Mouse (Mus musculus): ENCODE results near the gene Ascc1.
"Not testable (repeated sequence)": the region's sequence is repeated elsewhere in the genome, so short reads cannot be mapped to it uniquely, and the experiment has no call there.

Ascc1 gene

DNA sequence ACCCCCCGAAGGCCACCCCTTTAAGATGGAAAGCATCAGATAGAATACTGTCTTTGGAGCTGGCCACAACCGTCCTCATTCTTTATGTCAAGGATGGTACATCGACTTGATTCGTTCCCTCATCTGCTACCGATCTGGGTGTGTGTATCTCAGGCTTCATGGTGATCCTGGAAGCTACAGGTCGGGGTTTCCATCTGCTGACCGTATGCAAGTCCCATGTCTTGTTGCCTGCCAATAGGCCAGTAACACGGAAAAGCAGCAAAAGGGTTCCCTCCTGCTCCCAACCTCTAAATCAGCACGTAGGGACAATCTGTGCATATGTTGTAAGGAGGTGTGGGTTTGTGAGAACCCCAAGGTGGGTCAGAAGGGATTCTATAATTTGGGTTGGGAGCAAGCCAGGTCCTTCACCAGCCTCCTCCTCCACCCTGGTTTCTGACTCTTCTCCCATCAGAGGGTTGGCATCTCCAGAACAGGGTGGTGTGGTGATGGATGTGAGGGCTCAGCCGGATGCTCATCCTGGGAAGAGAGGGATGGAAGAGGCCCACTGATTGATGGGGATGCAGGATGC lies 108.4 kb downstream of the Ascc1 start:
- DNase-seq (ENCODE audit: extremely low read depth, low read depth), result no peak

DNA sequence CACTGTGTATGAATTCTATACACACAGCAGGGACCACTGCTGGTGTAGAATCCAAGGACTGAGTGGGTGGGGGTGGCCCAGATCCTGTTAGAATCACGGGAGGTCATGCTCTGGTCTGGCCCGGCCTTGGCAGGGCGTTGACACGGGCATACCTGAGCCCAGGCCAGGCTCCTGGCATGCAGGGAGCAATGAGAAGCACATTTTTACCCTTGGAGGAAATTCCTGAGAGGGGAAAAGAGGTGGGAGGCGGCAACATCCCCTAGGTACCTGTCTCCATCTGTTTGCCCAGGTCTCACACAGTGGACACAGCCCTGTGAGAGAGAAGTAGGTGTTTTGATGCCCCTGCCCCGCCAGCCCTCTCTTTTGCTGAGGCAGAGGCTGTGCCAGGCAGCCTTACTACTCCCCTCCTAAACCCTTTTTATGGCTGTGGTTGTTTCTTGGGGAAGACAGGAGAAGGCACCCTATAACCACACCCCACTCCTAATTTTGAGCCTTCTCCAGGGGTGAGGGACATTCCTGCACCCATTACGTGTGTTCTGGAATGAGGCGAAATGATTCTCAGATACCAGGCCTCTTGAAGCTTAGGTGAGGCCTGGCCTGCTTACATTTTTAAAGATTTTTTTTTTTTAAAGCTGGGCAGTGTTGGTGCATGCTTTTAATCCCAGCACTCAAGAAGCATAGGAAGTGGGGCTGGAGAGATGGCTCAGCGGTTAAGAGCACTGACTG lies 111.5 kb downstream of the Ascc1 start:
- no peak for DNase-seq (ENCODE audit: extremely low read depth, low read depth)

DNA sequence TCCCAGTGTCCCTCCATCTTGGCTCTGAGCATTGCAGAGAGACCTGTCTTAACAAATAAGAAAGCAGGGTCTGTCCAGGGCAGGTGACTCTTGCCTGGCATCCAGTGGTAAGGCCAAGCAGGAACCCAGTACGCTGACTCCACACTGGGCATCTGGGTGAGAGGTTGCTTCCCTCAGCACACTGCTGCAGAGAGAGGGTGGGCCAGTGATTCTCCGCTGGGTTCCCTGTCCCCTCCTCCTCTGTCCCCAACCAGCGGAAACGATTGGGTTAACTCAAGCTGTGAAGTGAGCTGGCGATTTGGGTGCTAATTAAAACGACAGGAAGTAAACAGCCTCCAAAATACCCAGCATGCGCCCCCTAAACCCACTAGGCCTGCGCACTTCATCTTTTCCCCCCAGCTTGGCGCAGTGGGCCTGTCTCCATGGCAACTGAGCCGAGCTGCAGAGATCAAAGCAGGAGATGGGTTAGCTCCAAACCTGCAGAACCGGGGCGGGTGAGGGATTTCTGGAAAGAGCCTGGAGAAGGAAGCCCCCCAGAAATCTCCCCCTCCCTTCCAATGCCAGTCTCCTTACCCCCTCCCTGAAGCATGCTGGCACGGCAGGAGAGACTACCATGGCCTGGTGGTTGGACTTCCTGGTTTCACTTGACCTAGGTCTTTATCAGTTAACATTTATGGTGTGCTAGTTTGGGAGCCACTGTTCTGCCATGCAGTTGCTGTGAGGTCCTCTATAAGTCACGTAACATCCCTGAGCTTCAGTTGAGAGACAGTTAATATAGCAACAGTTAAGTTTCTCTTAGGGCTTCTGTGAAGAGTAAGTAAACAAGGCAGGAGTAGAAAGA lies 113.0 kb downstream of the Ascc1 start:
- DNase-seq (ENCODE audit: extremely low read depth, low read depth), result no peak

DNA sequence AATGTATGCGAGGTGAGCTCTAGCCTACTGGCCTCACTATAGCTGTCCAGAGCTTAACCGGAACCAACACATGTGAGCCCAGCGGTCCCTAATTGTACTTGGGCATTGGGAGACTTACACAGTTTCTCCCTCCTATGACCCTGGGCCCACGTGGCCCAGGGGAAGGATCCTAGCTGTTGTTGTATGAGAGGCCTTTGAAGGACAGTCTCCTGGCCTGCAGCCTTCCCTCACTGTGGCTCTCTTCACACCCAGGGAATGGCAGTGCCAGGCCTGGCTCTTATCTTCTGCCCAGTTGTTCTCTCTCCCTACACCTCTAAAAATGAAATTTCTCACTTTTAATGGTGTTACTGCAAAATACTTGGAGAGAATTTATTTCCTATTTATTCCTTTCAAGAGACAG lies 114.4 kb downstream of the Ascc1 start:
- DNase-seq (ENCODE audit: extremely low read depth, low read depth), result no peak

DNA sequence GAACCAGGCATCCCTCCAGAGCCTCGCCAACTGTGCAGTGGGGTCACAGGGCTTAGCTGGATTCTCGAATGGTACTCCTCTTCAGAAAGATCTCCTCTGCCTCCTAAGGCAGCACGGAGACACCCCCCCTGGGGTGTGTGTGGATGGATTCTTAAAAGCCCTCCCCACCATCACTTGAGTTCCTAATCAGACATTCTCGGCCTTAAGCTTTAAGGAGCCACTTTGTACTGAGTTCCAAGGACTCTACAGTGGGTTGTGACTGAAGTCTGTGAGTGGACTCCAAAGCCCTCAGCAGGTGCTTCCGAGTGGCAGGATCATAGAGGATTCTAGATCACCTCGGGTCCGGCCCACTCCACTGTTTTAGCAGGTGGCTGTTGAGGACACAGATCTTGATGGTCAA lies 115.9 kb downstream of the Ascc1 start:
- no peak for DNase-seq (ENCODE audit: extremely low read depth, low read depth)

DNA sequence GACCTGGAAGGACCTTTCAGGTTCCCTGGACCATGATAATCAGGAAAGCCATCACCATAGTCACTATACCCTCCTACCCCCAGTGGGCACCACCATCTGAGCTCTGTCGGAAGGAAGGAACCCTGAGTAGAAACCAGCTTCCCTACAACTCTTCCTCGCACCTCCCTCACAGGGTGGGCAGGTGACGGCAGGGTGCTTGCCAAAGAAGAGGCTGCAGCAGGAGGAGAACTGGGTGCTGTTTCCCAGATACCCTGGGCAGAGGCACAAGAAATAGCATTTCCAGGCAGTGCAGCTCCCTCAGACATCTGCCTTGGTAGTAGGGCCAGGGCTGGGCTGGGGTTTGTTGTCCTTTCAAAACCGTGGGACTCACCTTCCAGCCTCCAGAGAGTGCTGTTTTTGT lies 118.0 kb downstream of the Ascc1 start:
- DNase-seq (ENCODE audit: extremely low read depth, low read depth), result no peak

DNA sequence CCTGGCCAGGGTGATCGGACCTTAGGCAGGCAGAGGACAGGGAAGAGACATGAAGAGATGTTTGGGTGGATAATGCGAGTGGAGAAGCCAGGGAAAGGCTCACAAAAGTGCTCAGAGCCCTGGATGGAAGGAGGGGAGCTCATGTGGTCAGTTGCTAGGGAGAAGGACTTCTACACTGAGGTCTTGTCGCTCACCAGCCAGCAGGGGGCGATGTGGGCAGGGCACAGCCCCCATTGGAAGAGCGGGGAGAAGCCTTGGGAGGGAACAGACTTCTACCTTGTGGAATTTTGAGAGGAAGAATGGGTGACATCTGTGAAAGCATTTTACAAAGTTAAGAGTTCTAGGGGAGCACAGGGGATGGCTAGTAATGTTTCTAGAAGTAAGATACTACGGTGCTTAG lies 121.5 kb downstream of the Ascc1 start:
- peak; percentile 8 for DNase-seq (ENCODE audit: extremely low read depth, low read depth)

DNA sequence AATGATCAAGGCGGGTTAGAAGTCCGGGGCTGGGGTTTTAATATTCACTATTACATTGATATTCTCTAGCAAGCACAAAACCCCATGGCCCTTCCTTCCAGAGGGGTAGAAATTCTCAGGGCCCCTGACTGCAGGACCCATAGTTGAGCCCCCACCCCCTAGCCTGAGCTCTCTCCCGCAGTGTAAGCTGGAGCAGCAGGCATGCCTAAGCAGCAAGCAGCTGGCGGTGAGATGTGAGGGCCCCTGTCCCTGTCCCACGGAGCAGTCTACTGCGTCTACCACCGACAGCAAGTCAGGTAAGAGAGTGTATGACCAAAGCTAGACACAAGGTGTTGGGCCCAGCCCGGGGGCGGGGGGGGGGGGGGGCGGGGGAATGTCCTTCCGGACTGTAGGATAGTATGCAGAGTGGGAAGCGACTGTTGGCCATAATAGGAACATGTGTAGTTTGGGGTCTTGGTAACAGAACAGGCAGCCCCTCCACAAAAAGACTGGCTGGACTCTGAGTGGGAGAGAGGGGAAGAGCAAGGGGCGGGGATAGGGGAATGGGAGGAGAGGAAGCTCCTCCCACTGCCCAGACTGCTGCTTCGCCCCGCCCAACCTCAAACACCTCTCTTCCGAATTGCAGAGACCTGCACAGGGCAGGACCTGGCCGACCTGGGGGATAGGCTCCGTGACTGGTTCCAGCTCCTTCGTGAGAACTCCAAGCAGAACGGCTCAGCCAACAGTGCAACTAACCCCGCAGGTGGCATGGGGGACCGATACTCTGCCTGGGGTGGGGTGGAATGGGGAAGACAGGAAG lies 123.1 kb downstream of the Ascc1 start:
- no peak for DNase-seq (ENCODE audit: extremely low read depth, low read depth)

DNA sequence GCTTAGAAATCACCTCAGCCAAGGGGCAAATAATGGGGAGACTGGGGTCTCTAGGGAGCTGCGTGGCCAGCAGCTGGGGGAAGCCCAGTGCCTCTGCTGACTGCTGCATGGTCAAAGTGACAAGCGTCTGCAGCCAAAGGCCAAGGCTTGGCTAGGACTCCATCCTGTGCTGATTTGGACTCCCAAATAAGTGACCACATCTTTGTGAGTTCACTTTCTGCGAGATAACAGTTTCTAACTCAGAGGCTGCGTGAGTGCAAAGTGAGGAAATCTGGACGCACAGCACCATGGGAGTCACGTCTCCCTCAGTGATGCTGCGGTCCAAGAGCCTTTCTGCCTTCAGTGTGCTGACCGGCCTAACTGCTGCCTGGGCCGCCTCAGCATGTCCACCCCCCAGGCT lies 125.7 kb downstream of the Ascc1 start:
- no peak for DNase-seq (ENCODE audit: extremely low read depth, low read depth)

DNA sequence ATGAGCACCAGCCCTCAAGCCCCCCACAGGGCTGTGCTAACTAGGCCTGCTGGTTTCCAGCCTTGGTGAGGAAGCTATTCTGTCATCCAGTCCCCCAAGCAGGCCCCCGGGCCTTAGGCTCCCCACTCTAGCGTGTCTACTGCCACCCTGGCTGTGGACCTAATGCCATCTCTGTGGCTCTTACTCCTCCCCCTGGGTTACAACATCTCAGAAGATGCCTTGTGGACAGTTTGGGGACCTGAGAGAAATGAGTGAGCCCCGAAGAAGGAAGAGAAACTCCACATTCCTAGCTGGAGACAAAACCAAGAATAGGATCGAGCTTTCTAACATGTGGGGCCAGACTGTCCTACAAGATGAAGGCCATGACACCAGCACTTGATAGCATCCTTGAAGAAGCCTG lies 127.9 kb downstream of the Ascc1 start:
- DNase-seq (ENCODE audit: extremely low read depth, low read depth), result no peak

DNA sequence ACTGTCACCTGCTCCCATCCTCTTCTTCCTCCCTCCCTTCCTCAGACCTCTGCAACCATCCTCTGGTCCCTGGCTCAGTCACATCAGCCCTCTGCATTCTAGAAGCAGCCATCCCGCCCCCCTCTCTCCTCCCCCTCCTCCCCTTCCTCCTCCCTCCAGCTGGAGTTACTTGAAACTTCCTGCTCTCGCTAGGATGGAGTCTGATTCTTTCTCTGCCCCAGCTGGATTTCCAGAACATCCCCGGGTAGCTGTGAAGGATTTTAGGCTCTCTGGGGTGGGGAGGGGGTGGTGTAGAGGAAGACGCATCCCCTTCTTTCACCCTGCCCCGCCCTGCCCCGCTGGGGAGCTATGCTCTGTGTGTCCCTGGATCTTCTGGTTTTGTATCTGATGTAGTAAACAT lies 130.9 kb downstream of the Ascc1 start:
- no peak for DNase-seq (ENCODE audit: extremely low read depth, low read depth)

DNA sequence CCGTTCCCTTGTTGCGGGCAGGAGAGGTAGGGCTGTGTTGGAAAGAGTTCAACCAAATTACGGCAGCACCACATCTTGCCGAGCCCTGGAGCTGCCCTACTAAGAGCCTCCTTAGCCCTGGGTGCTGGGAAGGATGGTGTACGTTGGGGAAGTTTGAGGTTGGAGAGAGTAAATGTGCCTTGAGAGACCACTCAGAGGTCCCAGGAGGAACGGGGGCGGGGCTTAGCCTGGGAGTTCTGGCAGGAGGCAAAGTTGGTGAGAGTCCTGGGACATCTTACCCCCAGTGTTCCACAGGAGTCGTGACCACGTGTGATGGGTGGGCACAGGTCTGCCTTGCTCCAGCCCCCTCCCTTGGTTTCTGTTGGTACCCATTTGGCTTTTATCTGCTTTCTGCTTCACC lies 131.6 kb downstream of the Ascc1 start:
- no peak for DNase-seq (ENCODE audit: extremely low read depth, low read depth)

DNA sequence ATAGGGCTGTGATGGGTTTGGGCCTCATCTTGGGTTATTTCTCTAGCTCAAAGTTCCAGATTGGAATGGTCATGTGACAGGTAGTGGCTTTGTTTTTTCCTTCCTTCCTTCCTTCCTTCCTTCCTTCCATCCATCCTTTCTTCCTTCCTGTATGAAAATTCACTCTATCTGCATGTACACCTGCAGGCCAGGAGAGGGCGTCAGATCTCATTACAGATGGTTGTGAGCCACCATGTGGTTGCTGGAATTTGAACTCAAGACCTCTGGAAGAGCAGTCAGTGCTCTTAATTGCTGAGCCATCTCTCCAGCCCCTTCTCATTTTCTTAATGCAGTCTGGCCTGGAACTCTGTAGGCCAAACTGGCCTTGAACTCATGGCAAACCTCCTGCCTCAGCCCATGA lies 133.4 kb downstream of the Ascc1 start:
- not testable (repeated sequence) for DNase-seq (ENCODE audit: extremely low read depth, low read depth)

DNA sequence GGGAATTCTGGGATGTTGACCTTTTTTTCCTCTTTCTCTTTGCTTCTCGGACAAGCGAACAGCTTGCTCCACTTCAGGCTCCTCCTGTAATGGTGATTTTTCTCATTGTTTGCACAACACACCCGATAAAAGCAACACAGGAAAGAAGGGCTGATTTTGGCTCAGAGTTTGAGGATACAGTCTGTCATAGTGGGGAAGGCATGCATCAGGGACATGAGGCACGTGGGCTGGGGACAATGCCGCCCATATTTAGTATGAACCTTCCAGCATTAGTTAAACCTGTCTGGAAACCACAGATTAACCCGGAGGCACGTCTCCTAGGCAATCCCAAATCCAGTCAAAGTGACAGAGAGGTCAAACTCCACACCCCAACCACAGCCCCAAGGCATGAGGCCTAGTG lies 134.3 kb downstream of the Ascc1 start:
- no peak for DNase-seq (ENCODE audit: extremely low read depth, low read depth)

DNA sequence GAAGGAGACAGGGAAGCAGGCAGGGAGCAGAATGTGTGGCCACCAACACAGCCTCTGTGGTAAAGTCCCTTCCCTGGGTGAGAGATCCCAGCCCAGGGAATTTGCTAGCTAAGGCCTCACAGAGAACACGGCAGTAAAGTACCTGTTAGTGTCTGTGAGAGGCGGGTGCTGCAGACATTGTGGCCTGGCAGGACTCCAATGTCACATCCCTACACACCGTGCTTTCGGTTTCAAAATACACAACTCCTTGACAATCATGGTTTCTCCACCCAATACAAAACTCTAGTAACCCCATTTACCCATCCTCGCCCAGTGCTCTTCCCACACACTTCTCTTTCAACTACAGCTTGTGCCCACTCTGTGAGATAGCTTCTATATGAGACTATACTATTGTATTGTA lies 136.1 kb downstream of the Ascc1 start:
- no peak for DNase-seq (ENCODE audit: extremely low read depth, low read depth)

DNA sequence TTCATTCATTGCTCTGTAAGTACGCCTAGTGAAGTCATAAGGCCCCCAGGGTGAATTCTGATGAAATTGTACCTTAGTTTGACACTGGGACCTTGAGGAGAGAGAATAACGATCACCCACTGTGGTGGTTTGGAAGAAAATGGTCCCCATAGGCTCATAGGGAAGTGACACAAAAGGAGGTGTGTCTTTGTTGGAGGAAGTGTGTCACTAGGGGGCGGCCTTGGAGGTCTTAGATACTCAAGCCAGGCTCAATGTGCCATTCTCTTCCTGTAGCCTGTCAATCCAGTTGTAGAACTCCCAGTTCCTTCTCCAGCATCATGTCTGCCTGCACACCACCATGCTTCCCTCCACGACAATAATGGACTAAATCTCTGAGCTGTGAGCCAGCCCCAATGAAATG lies 138.1 kb downstream of the Ascc1 start:
- DNase-seq (ENCODE audit: extremely low read depth, low read depth), result no peak

DNA sequence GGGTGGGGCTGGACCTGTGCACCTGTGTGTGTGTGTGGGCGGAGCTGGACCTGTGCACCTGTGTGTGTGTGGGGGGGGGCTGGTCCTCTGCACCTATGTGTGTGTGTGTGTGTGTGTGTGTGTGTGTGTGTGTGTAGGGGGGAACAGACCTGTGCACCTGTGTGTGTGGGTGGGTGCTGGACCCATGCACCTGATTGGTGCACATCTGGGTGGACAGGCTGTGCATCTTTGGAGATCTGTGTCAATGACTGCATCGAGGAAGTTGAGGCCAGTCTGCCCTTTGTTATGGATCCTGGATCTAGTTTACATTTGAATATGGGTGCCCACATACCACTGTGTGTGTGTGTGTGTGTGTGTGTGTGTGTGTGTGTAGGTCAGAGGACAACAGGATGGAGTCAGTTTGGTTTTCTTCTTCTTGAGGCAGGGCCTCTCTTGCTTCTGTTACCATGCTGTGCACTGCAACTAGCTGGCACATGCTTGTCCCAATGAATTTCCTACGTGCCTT lies 139.1 kb downstream of the Ascc1 start:
- no peak for DNase-seq (ENCODE audit: extremely low read depth, low read depth)

DNA sequence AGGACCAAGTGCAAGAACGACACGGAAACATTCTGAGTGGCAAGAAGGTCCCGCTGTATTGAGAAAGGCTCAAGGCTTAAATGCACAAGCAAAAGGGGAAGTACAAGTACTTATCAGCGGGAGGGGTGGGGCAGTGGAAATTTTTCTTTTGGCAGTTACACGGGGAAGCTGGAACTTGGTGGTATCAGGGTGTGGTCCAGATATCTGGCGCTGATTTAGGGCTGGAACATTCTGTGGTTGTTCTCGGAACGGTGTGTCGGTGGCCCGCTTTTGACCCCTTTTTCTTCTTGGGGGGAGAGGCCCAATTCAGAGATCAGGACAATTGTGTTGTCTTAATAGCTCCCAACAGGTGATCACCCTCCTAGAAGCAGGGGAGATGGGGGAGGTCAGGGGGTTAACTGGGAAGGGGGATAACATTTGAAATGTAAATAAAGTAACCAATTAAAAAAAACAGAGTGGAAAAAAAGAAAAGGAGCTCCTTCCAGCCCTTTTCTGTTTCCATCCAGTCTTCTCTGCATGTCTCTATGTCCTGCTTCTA lies 145.0 kb downstream of the Ascc1 start:
- DNase-seq (ENCODE audit: extremely low read depth, low read depth), result not testable (repeated sequence)

DNA sequence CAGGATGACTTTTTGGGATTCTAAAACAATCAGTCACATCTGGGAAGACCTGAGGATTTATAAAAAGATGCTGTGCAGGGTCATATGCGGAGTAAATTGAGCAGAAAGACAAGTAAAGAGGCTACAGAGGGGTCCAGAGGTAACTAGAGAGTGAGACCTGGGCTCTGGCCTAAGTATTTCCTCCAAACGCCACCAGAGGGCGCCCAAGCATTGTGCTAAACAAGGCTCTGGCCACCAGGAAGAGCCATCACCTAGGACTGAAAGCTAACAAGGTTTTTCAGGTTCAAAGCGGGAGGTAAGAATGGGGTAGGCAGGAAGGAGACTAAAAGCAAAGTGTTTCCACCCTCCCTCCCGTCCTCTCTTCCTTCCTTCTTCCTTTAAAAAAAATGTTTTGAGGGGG lies 145.5 kb downstream of the Ascc1 start:
- peak; percentile 19 for DNase-seq (ENCODE audit: extremely low read depth, low read depth)

Measured in MEL-GATA-1-ER (cell line).